Mouse (Mus musculus) T-helper 17 cell (primary cell): ENCODE measurements around the gene Foxn3.
"Not testable (repeated sequence)": the region's sequence is repeated elsewhere in the genome, so short reads cannot be mapped to it uniquely, and the experiment has no call there.

ENCODE experiments used
- in situ Hi-C, 2 experiments: fragments of 300-600 bp; cut with MboI, MseI; formaldehyde crosslinking; loops; 1 replicate in 1 of 2; 2 replicates in 1 of 2; pipeline ENCODE4 v1.15.1; 2025; ENCODE audit warnings: high pct_unique_total_duplicates in 2 of 2

Foxn3 gene

DNA sequence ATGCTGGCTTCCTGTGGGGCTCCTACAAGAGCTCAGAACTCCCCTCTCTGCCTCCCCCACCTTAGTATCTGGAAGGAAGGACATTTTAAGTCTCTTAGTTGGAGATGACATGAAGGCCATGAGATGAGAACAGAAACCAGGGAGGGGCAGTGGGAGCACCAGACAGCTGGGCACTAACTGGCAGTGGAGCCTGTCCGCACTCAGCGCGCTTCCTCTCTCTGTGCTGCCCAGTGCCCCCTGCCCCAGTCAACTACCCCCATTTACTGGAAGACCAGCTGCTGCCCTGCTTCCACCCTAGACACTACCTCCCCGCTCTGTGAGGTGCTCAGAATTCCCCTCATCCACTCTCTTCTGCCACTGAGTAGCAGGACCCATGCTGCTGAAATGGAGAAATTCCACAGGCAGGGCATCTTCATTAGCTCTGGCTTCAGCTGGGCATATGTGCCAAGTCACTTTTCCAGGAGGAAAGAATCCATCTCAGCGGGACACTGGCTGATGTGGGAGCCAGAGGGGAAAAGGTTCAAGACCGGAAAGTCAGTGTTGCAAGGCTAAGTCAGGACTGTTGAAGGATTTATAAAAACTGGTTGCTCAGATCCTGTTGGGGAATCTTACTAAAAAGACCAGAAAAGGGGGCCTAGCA, 335.9 kb downstream of the Foxn3 start:
- in situ Hi-C loops, result no loop called here

GRCm38 (mm10) chr12:99224863-99225603, 338.3 kb downstream of the Foxn3 start:
- in situ Hi-C loops, result no loop called here

GRCm38 (mm10) chr12:99221087-99221846, 342.1 kb downstream of the Foxn3 start:
- in situ Hi-C loops, result no loop called here

GRCm38 (mm10) chr12:99220333-99220732, 343.0 kb downstream of the Foxn3 start:
- in situ Hi-C loops, result no loop called here

GRCm38 (mm10) chr12:99219812-99220211, 343.6 kb downstream of the Foxn3 start:
- in situ Hi-C loops, result no loop called here

GRCm38 (mm10) chr12:99217145-99217698, 346.2 kb downstream of the Foxn3 start:
- in situ Hi-C loops, result no loop called here

DNA sequence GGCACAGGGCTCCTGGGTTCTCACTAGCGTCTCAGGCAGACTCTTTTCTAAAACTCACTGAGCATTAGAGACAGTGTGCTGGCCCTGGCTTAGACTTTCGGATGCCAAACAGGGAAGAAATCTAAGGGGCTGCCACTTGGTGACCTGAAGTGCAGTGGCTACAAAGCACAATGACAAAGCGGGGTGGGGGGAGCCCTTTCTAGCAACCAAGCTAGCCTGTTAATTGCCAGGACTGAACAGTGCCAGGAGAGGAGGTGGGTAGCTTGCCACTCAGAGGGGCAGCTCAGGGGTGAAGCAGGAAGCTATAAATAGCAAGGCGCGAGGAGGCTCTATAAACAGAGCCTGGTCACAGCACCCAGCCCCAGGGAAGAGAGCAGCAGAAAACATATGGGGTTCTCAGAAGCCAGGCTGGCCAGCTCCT, 347.0 kb downstream of the Foxn3 start:
- in situ Hi-C loops, result no loop called here

- in situ Hi-C loops, result no loop called here
Observed at GRCm38 (mm10) chr12:99215521-99216255, 347.7 kb downstream of the Foxn3 start.

DNA sequence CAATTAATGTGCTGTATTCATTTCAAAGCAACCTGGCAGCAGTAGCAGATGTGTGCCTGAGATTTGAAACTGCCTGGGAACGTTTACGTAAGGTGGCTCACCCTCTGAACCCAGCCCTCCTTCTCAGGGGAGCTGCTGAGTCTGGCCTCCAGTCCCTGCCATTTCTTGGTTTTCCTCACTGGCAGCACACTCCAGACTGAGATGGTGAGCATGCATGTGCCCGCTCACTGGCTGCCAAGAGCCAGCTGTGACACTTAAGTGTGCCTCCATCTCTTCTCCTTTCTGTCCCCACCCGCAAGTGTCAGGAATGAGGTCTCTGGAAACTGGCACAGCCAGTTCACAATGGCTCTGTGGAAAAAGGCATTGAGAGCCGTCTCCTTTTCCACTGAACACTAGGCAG, 349.3 kb downstream of the Foxn3 start:
- in situ Hi-C loops, result no loop called here

DNA sequence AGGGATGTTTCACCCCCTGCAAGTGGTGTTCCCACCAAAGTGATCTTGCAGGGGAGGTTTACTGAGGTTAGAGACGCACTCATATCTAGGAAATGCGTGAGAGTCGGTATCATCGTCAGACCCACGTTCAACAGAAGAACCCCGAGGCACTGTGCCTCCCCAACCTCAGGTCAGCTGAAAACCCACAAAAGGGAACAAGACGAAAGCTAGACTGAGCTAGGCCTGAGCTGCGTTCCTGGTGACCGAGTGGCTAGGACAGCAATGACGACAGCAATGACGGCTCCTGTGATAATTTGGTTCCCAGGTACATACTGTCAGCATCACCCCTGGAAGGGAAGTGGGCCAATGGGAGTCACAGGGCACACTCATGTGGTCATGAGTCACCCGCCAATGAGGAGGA, 350.2 kb downstream of the Foxn3 start:
- in situ Hi-C loops, result no loop called here

DNA sequence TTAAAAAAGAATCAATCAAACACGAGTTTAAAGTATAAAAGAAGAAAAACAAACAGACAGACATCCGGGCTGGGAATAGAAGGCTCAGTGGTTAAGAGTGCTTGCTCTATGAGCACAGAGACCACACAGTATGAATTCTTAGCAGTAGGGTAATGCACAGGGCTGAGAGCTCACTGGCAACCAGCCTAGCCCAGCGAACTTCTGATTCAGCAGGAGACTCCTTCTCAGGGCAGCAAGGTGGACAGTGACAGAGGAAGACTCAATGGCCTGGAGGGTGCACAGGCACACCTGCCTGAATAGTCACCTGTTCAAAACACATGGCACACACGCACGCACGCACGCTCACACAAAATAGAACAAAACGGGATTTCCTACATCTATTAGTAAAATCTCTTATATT, 353.6 kb downstream of the Foxn3 start:
- in situ Hi-C loops, result no loop called here

- in situ Hi-C loops, result no loop called here
Observed at GRCm38 (mm10) chr12:99208251-99208650, 355.1 kb downstream of the Foxn3 start.

GRCm38 (mm10) chr12:99207014-99207612, 356.3 kb downstream of the Foxn3 start:
- in situ Hi-C loops, result no loop called here

- in situ Hi-C loops, result no loop called here
Observed at GRCm38 (mm10) chr12:99205734-99206133, 357.6 kb downstream of the Foxn3 start.

- in situ Hi-C loops, result no loop called here
Observed at GRCm38 (mm10) chr12:99199124-99199483, 364.3 kb downstream of the Foxn3 start.

GRCm38 (mm10) chr12:99198428-99199123, 364.8 kb downstream of the Foxn3 start:
- in situ Hi-C loops, result no loop called here

DNA sequence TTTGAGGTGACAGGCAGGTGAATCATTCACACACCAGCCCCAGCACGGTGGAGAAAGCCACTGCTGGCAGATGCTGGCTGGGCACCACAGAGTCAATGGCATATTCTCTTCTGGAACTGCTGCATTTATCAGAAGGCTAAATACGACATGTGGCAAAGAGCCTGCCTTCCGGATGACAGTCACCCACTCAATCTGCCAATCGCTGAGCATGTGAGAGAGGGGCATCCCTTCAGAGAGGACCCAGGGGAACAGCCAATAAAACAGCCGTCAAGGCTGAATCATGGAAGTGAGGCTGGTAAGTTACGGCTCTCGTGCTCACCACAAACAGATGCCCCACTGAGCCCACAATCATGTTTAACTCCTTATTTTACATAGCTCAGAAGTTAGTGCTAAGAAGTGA, 366.4 kb downstream of the Foxn3 start:
- in situ Hi-C loops, result no loop called here

DNA sequence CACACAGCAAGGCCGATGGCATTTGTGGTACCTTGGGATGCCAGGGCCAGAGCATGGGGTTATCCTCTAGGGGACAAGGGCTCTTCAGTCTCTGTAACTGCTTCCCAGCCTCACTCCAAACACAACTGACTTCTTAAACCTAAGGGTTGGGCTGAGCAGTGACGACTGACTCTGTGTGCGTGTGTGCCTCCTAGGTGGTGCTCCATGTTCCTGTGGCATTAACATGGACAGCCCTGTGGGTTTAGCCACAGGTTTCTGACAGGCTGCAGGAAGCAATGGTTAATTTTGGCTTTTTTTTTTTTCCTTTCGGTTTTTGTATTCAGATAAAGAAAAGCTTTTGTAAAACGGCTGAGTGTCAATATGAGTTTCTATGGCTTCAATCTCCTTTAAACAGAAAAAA, 367.7 kb downstream of the Foxn3 start:
- in situ Hi-C loops, result no loop called here

GRCm38 (mm10) chr12:99194120-99194519, 369.3 kb downstream of the Foxn3 start:
- in situ Hi-C loops, result not testable (repeated sequence)

DNA sequence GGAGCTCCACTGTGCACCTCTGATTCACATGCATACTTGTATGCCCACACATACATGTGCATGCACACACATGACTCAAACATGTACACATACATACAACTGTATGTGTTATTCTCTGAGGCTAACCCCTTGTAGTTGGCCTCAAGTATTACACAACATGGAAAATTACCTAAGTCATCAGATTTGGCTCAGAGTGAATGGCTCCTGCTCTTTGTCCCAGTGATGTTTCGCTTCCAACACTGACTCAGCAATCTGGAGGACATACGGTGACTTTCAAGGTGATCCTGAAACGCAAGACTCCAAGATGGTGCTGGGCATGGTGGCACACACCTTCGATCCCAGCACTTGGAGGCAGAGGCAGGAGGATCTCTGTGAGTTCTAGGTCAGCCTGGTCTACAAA, 375.7 kb downstream of the Foxn3 start:
- in situ Hi-C loops, result no loop called here

GRCm38 (mm10) chr12:99186239-99186638, 377.1 kb downstream of the Foxn3 start:
- in situ Hi-C loops, result no loop called here
